Mouse (Mus musculus) cerebellum, postnatal 10 days (tissue): ENCODE measurements around the gene Napepld.

ENCODE experiments used
- DNase-seq, 2 experiments: peaks; one replicate each; pipeline ENCODE4 v3.0.0; 2021; ENCODE audit warnings: mixed read lengths in 2 of 2

Gene Napepld

DNA sequence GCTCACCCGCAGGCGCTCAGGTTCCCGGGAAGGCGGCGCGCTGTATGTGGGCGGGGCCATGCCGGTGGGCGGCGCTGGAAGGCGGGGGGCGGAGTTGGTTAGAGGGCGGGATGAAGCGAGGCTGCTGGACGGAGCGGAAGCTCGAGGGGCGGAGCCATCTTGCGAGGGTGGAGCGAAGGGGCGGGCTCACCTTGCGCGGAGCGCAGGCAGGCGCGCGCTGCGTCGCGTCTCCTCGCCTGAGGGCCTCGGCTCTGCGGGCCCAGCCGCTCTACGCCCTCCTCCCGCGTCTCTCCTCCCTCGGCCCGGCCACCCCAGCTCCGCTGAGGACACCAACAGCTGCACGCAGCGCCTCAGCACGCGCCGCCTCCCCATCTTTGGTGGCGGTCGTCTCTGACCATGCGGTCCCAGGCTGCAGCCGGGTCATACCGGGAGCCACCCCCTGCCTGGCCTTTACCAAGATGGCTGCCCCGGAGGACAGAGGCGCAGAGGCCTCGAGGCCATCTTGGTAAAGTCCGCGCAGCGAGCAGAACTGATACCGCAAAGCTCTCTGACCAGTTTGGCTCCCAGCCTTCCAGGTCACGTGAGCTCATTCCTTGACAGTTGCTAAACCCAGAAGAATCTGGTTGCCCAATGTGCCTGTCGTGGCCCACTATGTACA, at the start of gene Napepld:
Gene Napepld (minus strand): TSS at position 46 of the 658 bp plus-strand sequence.
- peak; percentile 99 to 100 for DNase-seq

- DNase-seq = no peak
These were observed 44.8 kb upstream of the Napepld start for GRCm38 (mm10) chr5:21745966-21746365.

DNA sequence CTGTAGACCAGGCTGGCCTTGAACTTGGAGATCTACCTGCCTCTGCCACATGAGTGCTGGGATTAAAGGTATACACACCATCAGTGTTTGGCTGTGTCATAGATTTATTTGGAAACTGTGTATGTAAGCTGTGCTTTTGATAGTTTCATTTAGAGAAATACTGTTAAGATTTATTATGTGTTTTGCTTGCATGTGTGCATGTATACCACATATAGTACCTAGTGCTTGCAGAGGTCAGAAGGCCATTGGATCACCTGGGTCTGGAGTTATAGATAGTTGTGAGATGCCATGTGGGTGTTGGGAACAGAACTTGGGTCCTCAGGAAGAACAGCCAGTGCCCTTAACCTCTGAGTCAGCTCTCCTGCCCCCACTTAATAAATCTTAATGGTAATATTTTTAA, 43.5 kb upstream of the Napepld start:
- DNase-seq = no peak

- DNase-seq = no peak
These were observed 42.4 kb upstream of the Napepld start for GRCm38 (mm10) chr5:21743606-21744005.

DNA sequence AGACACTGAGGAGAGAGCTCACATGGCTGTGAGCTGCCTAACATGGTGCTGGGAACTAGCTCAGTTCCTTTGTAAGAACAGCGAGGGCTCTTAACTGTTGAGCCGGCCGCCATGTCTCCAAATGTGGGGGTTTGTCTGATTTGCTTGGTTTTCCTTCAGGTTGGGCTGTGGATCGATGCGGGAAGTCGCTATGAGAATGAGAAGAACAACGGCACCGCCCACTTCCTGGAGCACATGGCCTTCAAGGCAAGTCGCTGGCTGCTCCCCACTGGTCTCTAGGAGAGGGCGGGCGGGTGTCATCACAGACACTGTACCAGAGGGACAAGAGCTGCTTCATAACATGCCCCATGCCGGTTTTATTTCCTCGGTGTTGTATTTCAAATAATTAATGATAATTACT, 38.7 kb upstream of the Napepld start:
- DNase-seq = no peak

- no peak for DNase-seq
These were observed 37.9 kb upstream of the Napepld start for GRCm38 (mm10) chr5:21739120-21739519.

- no peak for DNase-seq
These were observed 36.4 kb upstream of the Napepld start for GRCm38 (mm10) chr5:21737620-21738019.

DNA sequence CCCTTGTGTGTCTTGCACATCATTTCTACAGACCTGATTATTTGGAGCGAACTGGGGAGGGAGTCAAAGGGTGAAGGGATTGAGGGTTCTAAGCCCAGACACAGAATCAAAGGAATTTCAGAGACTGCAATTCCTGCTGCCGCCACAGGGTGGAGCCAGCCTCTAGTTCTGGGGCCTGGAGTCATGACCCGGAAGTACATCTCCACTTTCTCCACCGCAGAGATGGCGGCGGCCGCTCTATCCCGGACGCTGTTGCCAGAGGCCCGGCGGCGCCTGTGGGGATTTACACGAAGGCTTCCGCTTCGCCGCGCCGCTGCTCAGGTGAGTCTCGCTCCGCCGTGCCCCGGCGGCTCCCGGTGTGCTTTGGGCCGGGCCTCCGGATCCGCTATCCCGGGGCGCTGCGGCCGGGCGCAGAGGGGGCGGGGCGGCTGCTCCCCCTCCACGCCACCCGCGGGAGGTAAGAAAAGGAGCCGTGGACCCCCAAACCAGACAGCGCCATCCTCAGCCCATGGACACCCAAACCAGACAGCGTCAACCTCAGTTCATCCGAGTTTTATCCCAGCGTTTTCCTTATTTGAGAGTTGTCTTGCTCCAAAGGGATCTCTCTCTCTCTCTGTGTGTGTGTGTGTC, 35.9 kb upstream of the Napepld start, which contains the start of gene Pmpcb:
Gene Pmpcb (plus strand): TSS at position 186 of the 630 bp plus-strand sequence.
- DNase-seq = peak; percentile 94 to 97

GRCm38 (mm10) chr5:21736046-21736445, 34.9 kb upstream of the Napepld start:
- no peak for DNase-seq

GRCm38 (mm10) chr5:21735584-21735983, 34.4 kb upstream of the Napepld start:
- peak; percentile 82 to 83 for DNase-seq

DNA sequence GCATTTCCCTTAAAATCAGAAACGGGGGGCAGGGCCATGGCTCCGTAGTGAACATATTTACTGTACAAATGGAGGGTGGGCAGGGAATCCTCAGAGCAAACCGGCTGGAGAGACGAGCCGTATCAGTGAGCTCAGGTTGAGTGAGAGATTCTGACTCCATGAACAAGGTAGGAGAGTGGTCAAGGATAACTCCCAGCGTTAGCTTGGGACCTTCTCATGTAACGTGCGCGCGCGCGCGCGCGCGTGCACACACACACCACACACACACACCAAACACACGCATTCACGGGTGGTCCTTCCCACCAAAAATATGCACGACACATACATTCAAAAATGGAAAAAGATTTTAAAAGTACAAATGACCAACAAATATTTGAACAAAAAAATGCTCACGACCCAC, 33.9 kb upstream of the Napepld start:
- DNase-seq = no peak

- DNase-seq = peak; percentile 89 to 91
These were observed 31.7 kb upstream of the Napepld start for GRCm38 (mm10) chr5:21732930-21733329.

- peak; percentile 22 to 24 for DNase-seq
These were observed 31.1 kb upstream of the Napepld start for GRCm38 (mm10) chr5:21732177-21732911.

DNA sequence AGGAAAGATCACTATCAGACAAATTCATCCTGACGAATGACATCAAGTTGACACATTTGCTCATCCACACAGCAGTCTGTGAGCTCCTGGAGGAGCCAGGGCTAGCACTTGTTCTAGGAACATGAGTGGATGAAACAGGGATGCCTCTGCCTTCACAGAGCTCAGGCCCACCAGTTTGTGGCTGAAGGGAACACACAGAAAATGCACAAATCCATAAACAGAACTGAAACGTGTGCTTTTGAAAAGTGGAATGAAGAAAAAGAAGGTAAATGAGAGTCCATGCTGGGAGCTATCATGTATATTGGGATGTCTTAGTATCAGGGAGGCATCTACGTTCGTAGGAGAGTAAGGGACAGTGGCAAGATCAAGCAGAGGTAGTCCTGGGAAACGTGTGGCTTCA, 27.9 kb upstream of the Napepld start:
- DNase-seq = no peak

GRCm38 (mm10) chr5:21724872-21725271, 23.7 kb upstream of the Napepld start:
- no peak for DNase-seq

DNA sequence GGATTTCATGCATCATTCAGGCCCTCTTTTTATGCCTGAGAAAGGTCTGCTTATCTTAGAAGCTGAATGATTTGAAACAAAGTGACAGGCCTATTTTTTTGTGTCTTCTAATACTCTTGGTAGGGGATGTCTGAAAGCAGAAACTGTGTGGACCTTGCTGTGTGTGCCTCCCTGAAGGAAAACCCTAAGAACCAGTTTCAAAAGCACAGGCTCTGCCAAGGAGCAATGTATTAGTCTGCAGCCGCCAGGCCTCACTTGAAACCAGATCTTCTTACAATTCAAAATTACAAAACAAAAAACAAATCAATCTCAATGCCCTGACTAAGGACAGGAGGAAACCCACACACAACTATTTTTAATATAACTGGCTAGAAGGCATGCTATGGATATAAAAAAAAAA, 23.2 kb upstream of the Napepld start:
- no peak for DNase-seq

DNA sequence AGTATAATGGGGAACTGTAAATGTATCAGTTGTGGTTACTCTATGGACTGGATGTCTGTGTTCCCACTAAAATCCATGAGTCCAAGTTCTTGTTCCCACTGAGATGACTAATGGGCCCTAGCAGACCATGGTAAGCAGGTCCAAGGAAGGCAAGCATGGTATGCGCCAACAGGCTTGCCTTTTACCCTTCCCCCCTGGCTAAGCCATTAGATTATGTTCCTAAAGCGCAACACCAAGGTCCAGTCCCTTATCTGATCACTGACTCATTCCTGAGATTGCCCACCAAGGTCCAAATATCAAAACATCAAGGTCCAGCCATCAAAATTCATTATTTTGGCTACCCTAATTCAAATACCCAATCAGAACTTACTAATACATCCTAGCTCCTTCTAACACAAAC, 18.0 kb upstream of the Napepld start:
- no peak for DNase-seq

GRCm38 (mm10) chr5:21718546-21718945, 17.4 kb upstream of the Napepld start:
- DNase-seq = no peak

- no peak for DNase-seq
These were observed 16.0 kb upstream of the Napepld start for GRCm38 (mm10) chr5:21717165-21717715.

DNA sequence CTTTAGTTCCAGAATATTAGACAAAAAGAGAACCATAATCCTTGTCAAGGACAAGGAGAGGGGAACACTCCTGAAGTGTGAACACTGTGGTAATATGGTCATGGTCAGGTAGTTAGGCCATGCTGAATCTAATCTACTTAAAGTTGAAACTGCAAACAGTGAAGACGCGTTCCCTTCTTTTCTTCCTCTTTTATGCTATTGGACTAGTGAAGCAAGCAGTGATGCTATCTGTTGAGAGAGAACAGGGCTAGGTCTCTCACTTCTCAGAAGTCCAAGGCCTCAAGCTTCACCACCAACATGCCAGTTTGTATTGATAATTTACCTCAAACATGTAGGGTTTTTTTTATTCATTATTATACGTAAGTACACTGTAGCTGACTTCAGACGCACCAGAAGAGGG, 13.3 kb upstream of the Napepld start:
- DNase-seq = no peak

- DNase-seq = peak; percentile 25 to 48
These were observed 11.0 kb upstream of the Napepld start for GRCm38 (mm10) chr5:21712127-21712715.

- DNase-seq = peak; percentile 47 to 55
These were observed 6.8 kb upstream of the Napepld start for GRCm38 (mm10) chr5:21708011-21708410.

DNA sequence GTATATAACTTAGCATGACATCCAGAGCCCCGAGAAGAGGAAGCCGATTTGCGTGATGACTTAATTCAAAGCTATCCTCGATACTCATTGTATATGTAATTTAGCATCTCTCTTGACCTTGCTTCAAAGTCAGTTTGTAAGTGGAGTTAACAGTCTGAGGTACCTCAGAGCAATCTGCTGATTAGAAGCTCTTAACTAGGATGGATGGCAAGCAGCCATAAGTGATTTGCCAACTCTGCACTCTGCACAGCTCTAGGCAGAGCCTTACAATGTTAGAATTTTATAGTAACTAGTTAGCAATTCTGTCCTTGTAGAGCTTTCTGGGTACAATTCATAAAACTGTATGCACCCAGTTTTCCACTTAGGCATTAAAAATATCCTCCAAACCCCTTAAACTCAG, 5.3 kb upstream of the Napepld start:
- DNase-seq = no peak
